Mouse (Mus musculus) liver, embryonic 15.5 days (tissue): ENCODE results near the gene Notch3. TPM values are rescaled to one million over a fixed set of nuclear protein-coding genes. Genes with fewer than 3 reads are reported as not detected.

Experiments used
- ATAC-seq: fragments of 200-750 bp; cut with Nextera tagmentation; 2 replicates; pipeline ENCODE4 v1.8.0; 2017; ENCODE audit warnings: moderate number of reproducible peaks, mild to moderate bottlenecking, moderate library complexity; ENCODE audit not compliant: insufficient read depth
- H3K27ac ChIP-seq: fragments of 300-500 bp; sonication (generic); replicated peaks from 2 replicates; pipeline ENCODE4 v1.5.1; 2015; ENCODE audit warnings: mild to moderate bottlenecking, inconsistent platforms
- H3K27me3 ChIP-seq: fragments of 300-500 bp; sonication (generic); 2 replicates; pipeline ENCODE4 v1.6.1; 2015; ENCODE audit warnings: mild to moderate bottlenecking, inconsistent platforms
- H3K36me3 ChIP-seq: fragments of 300-500 bp; sonication (generic); replicated peaks from 2 replicates; pipeline ENCODE4 v1.6.1; 2015; ENCODE audit warnings: moderate library complexity, mild to moderate bottlenecking, inconsistent platforms
- H3K4me1 ChIP-seq: fragments of 300-500 bp; sonication (generic); replicated peaks from 2 replicates; pipeline ENCODE4 v1.6.1; 2015; ENCODE audit warnings: inconsistent platforms
- H3K4me2 ChIP-seq: fragments of 300-500 bp; sonication (generic); 2 replicates; pipeline ENCODE4 v1.6.1; 2015; ENCODE audit warnings: moderate library complexity, mild to moderate bottlenecking, inconsistent platforms
- H3K4me3 ChIP-seq: fragments of 300-500 bp; sonication (generic); replicated peaks from 2 replicates; pipeline ENCODE4 v1.5.1; 2015; ENCODE audit warnings: mild to moderate bottlenecking, inconsistent platforms
- H3K9ac ChIP-seq: fragments of 300-500 bp; sonication (generic); 2 replicates; pipeline ENCODE4 v1.6.1; 2015; ENCODE audit warnings: moderate library complexity, mild to moderate bottlenecking, inconsistent platforms
- H3K9me3 ChIP-seq: fragments of 300-500 bp; sonication (generic); replicated peaks from 2 replicates; pipeline ENCODE4 v1.6.1; 2016; ENCODE audit warnings: inconsistent platforms
- WGBS: fragments of 180-500 bp; shearing (Covaris S2); methylation state at CpG from one replicate; pipeline ENCODE4 v1.1.7; 2015; ENCODE audit warnings: mixed read lengths; ENCODE audit not compliant: insufficient replicate concordance; 5-methylcytosine and 5-hydroxymethylcytosine counted together
- polyA plus RNA-seq: library from polyadenylated mRNA; unstranded; fragments of >200 nt; fragmentation: Nextera tagmentation; extraction: Ambion mirVana; gene quantifications from 2 replicates; pipeline ENCODE4 v1.2.1, GENCODE M21; 2015

Notch3 gene
- polyA plus RNA-seq, 1 experiment from 2014 or later = 0.50 TPM

- Histone ChIP-seq H3K4me2 (no peak overlapping the region), H3K9ac (no peak overlapping the region), H3K36me3 (peaks cover 29% of the 10 kb centered on the region), H3K9me3 (no peaks in the 10 kb centered on the region), H3K27me3 (peaks cover 26% of the 10 kb centered on the region), H3K27ac (no peak overlapping the region), H3K4me3 (no peak overlapping the region), H3K4me1 (peaks cover 19% of the 10 kb centered on the region)
- WGBS = 59% methylated on average over 5 of the region's 5 CpGs
- no peak for ATAC-seq
Measured at GRCm38 (mm10) chr17:32193010-32193409, 26.4 kb upstream of the Notch3 start.

- ATAC-seq = no peak
- 3% methylated on average over 5 of the region's 5 CpGs for WGBS
Measured at GRCm38 (mm10) chr17:32189850-32190249, 23.2 kb upstream of the Notch3 start.

GRCm38 (mm10) chr17:32188863-32189636 lies 22.4 kb upstream of the Notch3 start, which contains the start of gene Ephx3:
Ephx3 (minus strand) TSS chr17:32189549.
- peak within 1 kb of the TSS; percentile 51 for H3K4me2 ChIP-seq
- peaks cover 57% of the 10 kb centered on the region for H3K27me3 ChIP-seq
- no peaks in the 10 kb centered on the region for H3K36me3 ChIP-seq
- H3K9me3 ChIP-seq = no peaks in the 10 kb centered on the region
- H3K9ac ChIP-seq = no peak within 1 kb of the TSS
- no peak for ATAC-seq
- H3K4me1 ChIP-seq = peaks cover 16% of the 10 kb centered on the region
- H3K4me3 ChIP-seq = peak within 1 kb of the TSS; percentile 24
- no peak within 1 kb of the TSS for H3K27ac ChIP-seq
- WGBS = 8% methylated on average over 42 of the region's 42 CpGs

More at GRCm38 (mm10) chr17:32189850-32190249, 23.2 kb upstream of the Notch3 start:
- Histone ChIP-seq H3K4me1 (peaks cover 16% of the 10 kb centered on the region), H3K36me3 (no peaks in the 10 kb centered on the region), H3K4me3 (no peak overlapping the region), H3K27ac (no peak overlapping the region), H3K4me2 (peak overlapping the region; percentile 51), H3K27me3 (peaks cover 52% of the 10 kb centered on the region), H3K9me3 (no peaks in the 10 kb centered on the region), H3K9ac (no peak overlapping the region)

GRCm38 (mm10) chr17:32183017-32183416 lies 16.4 kb upstream of the Notch3 start:
- no peaks in the 10 kb centered on the region for H3K9me3 ChIP-seq
- H3K4me2 ChIP-seq = no peak overlapping the region
- H3K4me1 ChIP-seq = no peaks in the 10 kb centered on the region; the same call in 1 of the 2 replicates
- no peak overlapping the region for H3K9ac ChIP-seq
- 49% methylated on average over 8 of the region's 8 CpGs for WGBS
- H3K27me3 ChIP-seq = peaks cover 34% of the 10 kb centered on the region
- no peak overlapping the region for H3K27ac ChIP-seq
- no peak overlapping the region for H3K4me3 ChIP-seq
- ATAC-seq = no peak
- no peaks in the 10 kb centered on the region for H3K36me3 ChIP-seq

GRCm38 (mm10) chr17:32179621-32180491 lies 13.2 kb upstream of the Notch3 start:
- Histone ChIP-seq H3K27ac (no peak overlapping the region), H3K4me3 (no peak overlapping the region), H3K4me1 (no peaks in the 10 kb centered on the region; the same call in 1 of the 2 replicates), H3K36me3 (no peaks in the 10 kb centered on the region), H3K4me2 (no peak overlapping the region), H3K9ac (no peak overlapping the region), H3K9me3 (no peaks in the 10 kb centered on the region), H3K27me3 (0 out of 2 replicates have a peak, but pooled peaks cover 7% of the 10 kb centered on the region)
- ATAC-seq = no peak
- 57% methylated on average over 11 of the region's 11 CpGs for WGBS

GRCm38 (mm10) chr17:32176919-32177318 lies 10.3 kb upstream of the Notch3 start:
- Histone ChIP-seq H3K36me3 (no peaks in the 10 kb centered on the region), H3K27me3 (0 out of 2 replicates have a peak, but pooled peaks cover 3% of the 10 kb centered on the region), H3K9ac (no peak overlapping the region), H3K9me3 (no peaks in the 10 kb centered on the region), H3K4me2 (no peak overlapping the region), H3K4me1 (no peaks in the 10 kb centered on the region; the same call in 1 of the 2 replicates), H3K27ac (no peak overlapping the region), H3K4me3 (no peak overlapping the region)
- ATAC-seq = no peak
- 71% methylated on average over 4 of the region's 4 CpGs for WGBS

GRCm38 (mm10) chr17:32173166-32173565 lies 6.5 kb upstream of the Notch3 start:
- Histone ChIP-seq H3K9ac (no peak overlapping the region), H3K4me1 (peaks cover 13% of the 10 kb centered on the region), H3K27me3 (peaks cover 8% of the 10 kb centered on the region; the same call in 1 of the 2 replicates), H3K36me3 (no peaks in the 10 kb centered on the region), H3K9me3 (no peaks in the 10 kb centered on the region), H3K27ac (no peak overlapping the region), H3K4me2 (no peak overlapping the region), H3K4me3 (no peak overlapping the region)
- ATAC-seq = no peak
- WGBS = 63% methylated on average over 7 of the region's 7 CpGs

- H3K36me3 ChIP-seq = no peaks in the 10 kb centered on the region
- H3K4me3 ChIP-seq = no peak overlapping the region
- no peak overlapping the region for H3K4me2 ChIP-seq
- 37% methylated on average over 2 of the region's 2 CpGs for WGBS
- no peak overlapping the region for H3K27ac ChIP-seq
- no peaks in the 10 kb centered on the region for H3K9me3 ChIP-seq
- peaks cover 15% of the 10 kb centered on the region for H3K27me3 ChIP-seq
- peaks cover 13% of the 10 kb centered on the region for H3K4me1 ChIP-seq
- no peak overlapping the region for H3K9ac ChIP-seq
- ATAC-seq = no peak
Measured at GRCm38 (mm10) chr17:32172485-32172884, 5.8 kb upstream of the Notch3 start.

- Histone ChIP-seq H3K9me3 (no peaks in the 10 kb centered on the region), H3K36me3 (no peaks in the 10 kb centered on the region), H3K9ac (no peak overlapping the region), H3K4me2 (0 out of 2 replicates have a peak overlapping the region, but pooled peaks have one; percentile 3), H3K27ac (no peak overlapping the region), H3K27me3 (peaks cover 41% of the 10 kb centered on the region), H3K4me3 (no peak overlapping the region), H3K4me1 (peaks cover 30% of the 10 kb centered on the region)
- peak; percentile 64 for ATAC-seq
- WGBS = 31% methylated on average over 4 of the region's 4 CpGs
Measured at GRCm38 (mm10) chr17:32169518-32170225, 3.0 kb upstream of the Notch3 start.

- H3K36me3 ChIP-seq = no peaks in the 10 kb centered on the region
- WGBS = under 1% methylated on average over 39 of the region's 43 CpGs
- no peak overlapping the region for H3K27ac ChIP-seq
- H3K9me3 ChIP-seq = no peaks in the 10 kb centered on the region
- peak overlapping the region; percentile 53 for H3K4me3 ChIP-seq
- no peak overlapping the region for H3K9ac ChIP-seq
- ATAC-seq = no peak
- peak overlapping the region; percentile 72 for H3K4me2 ChIP-seq
- peaks cover 42% of the 10 kb centered on the region for H3K4me1 ChIP-seq
- peaks cover 78% of the 10 kb centered on the region for H3K27me3 ChIP-seq
Measured at GRCm38 (mm10) chr17:32165803-32166595, 653 bp downstream of the Notch3 start.
